Mouse (Mus musculus): Measurements from ENCODE around the gene Scg2. TPM values are rescaled to one million over a fixed set of nuclear protein-coding genes. Genes with fewer than 3 reads are reported as not detected.

Gene Scg2
- 0.18 and 0.23 TPM in 2 replicates for polyA plus RNA-seq (2014; fragmentation: Nextera tagmentation; extraction: Ambion mirVana)

- ATAC-seq (ENCODE audit: insufficient number of reproducible peaks, insufficient read depth, low FRiP score, low read depth): no peak
- Histone ChIP-seq H3K4me3 (ENCODE audit: control insufficient read depth in 1 of 2, insufficient read depth in 1 of 2, low read depth in 1 of 2, low read length in 2 of 2) (no peak within 1 kb of the TSS), H3K9me3 (ENCODE audit: control insufficient read depth, low read length) (no peaks in the 10 kb centered on the region), H3K27me3 (ENCODE audit: control insufficient read depth, insufficient read depth, low read length) (no peaks in the 10 kb centered on the region), H3K36me3 (ENCODE audit: control insufficient read depth, insufficient read depth, low read length) (no peaks in the 10 kb centered on the region), H3K4me1 (ENCODE audit: control insufficient read depth in 2 of 2, insufficient read depth in 2 of 2, low read length in 2 of 2) (0 out of 4 replicates have a peak, but pooled peaks cover 0 to 3% of the 10 kb centered on the region in 2 experiments), H3K27ac (replicated peaks in 1 of 2; ENCODE audit: control insufficient read depth in 1 of 2, insufficient read depth in 1 of 2, low read depth in 2 of 2, low read length in 2 of 2) (no peak within 1 kb of the TSS), H3K4me2 (ENCODE audit: low read length) (peak within 1 kb of the TSS; percentile 48), H3K9ac (ENCODE audit: low read length) (no peak within 1 kb of the TSS)
- WGBS: 13% methylated on average over 22 of the region's 22 CpGs
Observed at GRCm38 (mm10) chr1:79439609-79440308, at the start of gene Scg2. Scg2 (minus strand) TSS chr1:79440120.

- ATAC-seq (ENCODE audit: insufficient number of reproducible peaks, insufficient read depth, low FRiP score, low read depth): no peak
- Histone ChIP-seq H3K9me3 (ENCODE audit: control insufficient read depth, low read length) (no peaks in the 10 kb centered on the region), H3K36me3 (ENCODE audit: control insufficient read depth, insufficient read depth, low read length) (no peaks in the 10 kb centered on the region), H3K4me3 (ENCODE audit: control insufficient read depth in 1 of 2, insufficient read depth in 1 of 2, low read depth in 1 of 2, low read length in 2 of 2) (no peak overlapping the region), H3K27ac (replicated peaks in 1 of 2; ENCODE audit: control insufficient read depth in 1 of 2, insufficient read depth in 1 of 2, low read depth in 2 of 2, low read length in 2 of 2) (no peak overlapping the region), H3K4me2 (ENCODE audit: low read length) (no peak overlapping the region), H3K27me3 (ENCODE audit: control insufficient read depth, insufficient read depth, low read length) (no peaks in the 10 kb centered on the region), H3K4me1 (ENCODE audit: control insufficient read depth in 2 of 2, insufficient read depth in 2 of 2, low read length in 2 of 2) (no peaks in the 10 kb centered on the region), H3K9ac (ENCODE audit: low read length) (no peak overlapping the region)
- 84% methylated on average over 6 of the region's 6 CpGs for WGBS
Observed at GRCm38 (mm10) chr1:79485546-79485945, 45.6 kb upstream of the Scg2 start.

DNA sequence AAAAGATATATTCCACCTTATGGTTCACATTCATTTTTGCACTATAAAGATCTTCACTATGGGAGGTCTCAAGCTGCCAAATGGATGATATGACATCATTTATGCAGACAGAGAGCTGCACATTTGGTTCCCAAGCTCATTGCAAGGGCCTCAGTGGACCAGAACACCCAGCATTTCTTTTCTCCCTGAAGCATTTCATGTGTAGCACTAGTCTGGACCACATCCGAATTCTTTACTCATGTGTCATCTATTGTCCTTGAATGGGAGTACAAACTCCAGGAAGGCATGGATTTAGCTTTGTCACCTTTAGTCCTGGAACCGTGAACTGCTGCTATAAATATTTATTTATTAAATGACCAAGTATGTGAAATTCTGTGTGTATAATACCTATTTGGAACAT lies 30.9 kb upstream of the Scg2 start:
- Histone ChIP-seq H3K4me3 (ENCODE audit: control insufficient read depth in 1 of 2, insufficient read depth in 1 of 2, low read depth in 1 of 2, low read length in 2 of 2) (no peak overlapping the region), H3K4me1 (ENCODE audit: control insufficient read depth in 2 of 2, insufficient read depth in 2 of 2, low read length in 2 of 2) (no peaks in the 10 kb centered on the region), H3K36me3 (ENCODE audit: control insufficient read depth, insufficient read depth, low read length) (no peaks in the 10 kb centered on the region), H3K9me3 (ENCODE audit: control insufficient read depth, low read length) (peaks cover 3% of the 10 kb centered on the region; the same call in 1 of the 2 replicates), H3K4me2 (ENCODE audit: low read length) (no peak overlapping the region), H3K9ac (ENCODE audit: low read length) (no peak overlapping the region), H3K27me3 (ENCODE audit: control insufficient read depth, insufficient read depth, low read length) (no peaks in the 10 kb centered on the region), H3K27ac (replicated peaks in 1 of 2; ENCODE audit: control insufficient read depth in 1 of 2, insufficient read depth in 1 of 2, low read depth in 2 of 2, low read length in 2 of 2) (no peak overlapping the region)
- WGBS: 79% methylated on average over 2 of the region's 2 CpGs
- ATAC-seq (ENCODE audit: insufficient number of reproducible peaks, insufficient read depth, low FRiP score, low read depth): no peak

GRCm38 (mm10) chr1:79469871-79470270 lies 30.0 kb upstream of the Scg2 start:
- Histone ChIP-seq H3K9me3 (ENCODE audit: control insufficient read depth, low read length) (no peaks in the 10 kb centered on the region), H3K27ac (replicated peaks in 1 of 2; ENCODE audit: control insufficient read depth in 1 of 2, insufficient read depth in 1 of 2, low read depth in 2 of 2, low read length in 2 of 2) (no peak overlapping the region), H3K4me2 (ENCODE audit: low read length) (no peak overlapping the region), H3K27me3 (ENCODE audit: control insufficient read depth, insufficient read depth, low read length) (no peaks in the 10 kb centered on the region), H3K4me1 (ENCODE audit: control insufficient read depth in 2 of 2, insufficient read depth in 2 of 2, low read length in 2 of 2) (no peaks in the 10 kb centered on the region), H3K4me3 (ENCODE audit: control insufficient read depth in 1 of 2, insufficient read depth in 1 of 2, low read depth in 1 of 2, low read length in 2 of 2) (no peak overlapping the region), H3K36me3 (ENCODE audit: control insufficient read depth, insufficient read depth, low read length) (no peaks in the 10 kb centered on the region), H3K9ac (ENCODE audit: low read length) (no peak overlapping the region)
- WGBS: 65% methylated on average over 5 of the region's 5 CpGs
- no peak for ATAC-seq (ENCODE audit: insufficient number of reproducible peaks, insufficient read depth, low FRiP score, low read depth)

DNA sequence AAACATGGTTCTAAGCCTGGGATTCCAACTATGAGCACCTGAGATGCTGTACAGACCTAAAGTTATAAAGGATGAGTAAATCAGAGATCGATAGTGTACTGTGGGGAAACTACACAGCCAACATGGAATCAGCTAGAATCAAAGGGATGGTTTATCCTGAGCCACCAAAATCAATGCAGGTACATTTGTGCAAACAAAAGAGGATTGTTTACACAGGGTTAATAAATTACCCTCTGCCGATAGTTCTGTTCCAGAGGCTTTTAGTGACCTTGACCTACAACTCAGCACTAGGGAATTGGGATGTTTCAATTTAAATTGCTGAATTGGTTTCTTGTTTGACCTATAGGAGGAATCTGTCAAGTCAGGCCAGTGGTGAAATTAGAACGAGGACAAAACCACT lies 26.7 kb upstream of the Scg2 start:
- no peak for ATAC-seq (ENCODE audit: insufficient number of reproducible peaks, insufficient read depth, low FRiP score, low read depth)
- H3K4me3 ChIP-seq (ENCODE audit: control insufficient read depth in 1 of 2, insufficient read depth in 1 of 2, low read depth in 1 of 2, low read length in 2 of 2): no peak overlapping the region
- no peaks in the 10 kb centered on the region for H3K9me3 ChIP-seq (ENCODE audit: control insufficient read depth, low read length)
- H3K27ac ChIP-seq (replicated peaks in 1 of 2; ENCODE audit: control insufficient read depth in 1 of 2, insufficient read depth in 1 of 2, low read depth in 2 of 2, low read length in 2 of 2): no peak overlapping the region
- no peaks in the 10 kb centered on the region for H3K36me3 ChIP-seq (ENCODE audit: control insufficient read depth, insufficient read depth, low read length)
- no peaks in the 10 kb centered on the region for H3K4me1 ChIP-seq (ENCODE audit: control insufficient read depth in 2 of 2, insufficient read depth in 2 of 2, low read length in 2 of 2)
- no peak overlapping the region for H3K4me2 ChIP-seq (ENCODE audit: low read length)
- 79% methylated on average over 3 of the region's 3 CpGs for WGBS
- H3K9ac ChIP-seq (ENCODE audit: low read length): no peak overlapping the region
- H3K27me3 ChIP-seq (ENCODE audit: control insufficient read depth, insufficient read depth, low read length): no peaks in the 10 kb centered on the region

- no peak overlapping the region for H3K4me2 ChIP-seq (ENCODE audit: low read length)
- no peak for ATAC-seq (ENCODE audit: insufficient number of reproducible peaks, insufficient read depth, low FRiP score, low read depth)
- 17% methylated on average over 5 of the region's 5 CpGs for WGBS
- H3K9me3 ChIP-seq (ENCODE audit: control insufficient read depth, low read length): no peaks in the 10 kb centered on the region
- no peaks in the 10 kb centered on the region for H3K27me3 ChIP-seq (ENCODE audit: control insufficient read depth, insufficient read depth, low read length)
- H3K36me3 ChIP-seq (ENCODE audit: control insufficient read depth, insufficient read depth, low read length): no peaks in the 10 kb centered on the region
- H3K27ac ChIP-seq (replicated peaks in 1 of 2; ENCODE audit: control insufficient read depth in 1 of 2, insufficient read depth in 1 of 2, low read depth in 2 of 2, low read length in 2 of 2): no peak overlapping the region
- H3K4me1 ChIP-seq (ENCODE audit: control insufficient read depth in 2 of 2, insufficient read depth in 2 of 2, low read length in 2 of 2): no peaks in the 10 kb centered on the region
- no peak overlapping the region for H3K9ac ChIP-seq (ENCODE audit: low read length)
- no peak overlapping the region for H3K4me3 ChIP-seq (ENCODE audit: control insufficient read depth in 1 of 2, insufficient read depth in 1 of 2, low read depth in 1 of 2, low read length in 2 of 2)
Observed at GRCm38 (mm10) chr1:79458558-79458957, 18.6 kb upstream of the Scg2 start.

GRCm38 (mm10) chr1:79454164-79454563 lies 14.2 kb upstream of the Scg2 start:
- WGBS: 14% methylated on average over 4 of the region's 4 CpGs
- no peaks in the 10 kb centered on the region for H3K9me3 ChIP-seq (ENCODE audit: control insufficient read depth, low read length)
- no peak for ATAC-seq (ENCODE audit: insufficient number of reproducible peaks, insufficient read depth, low FRiP score, low read depth)
- H3K36me3 ChIP-seq (ENCODE audit: control insufficient read depth, insufficient read depth, low read length): no peaks in the 10 kb centered on the region
- H3K27me3 ChIP-seq (ENCODE audit: control insufficient read depth, insufficient read depth, low read length): no peaks in the 10 kb centered on the region
- H3K4me1 ChIP-seq (ENCODE audit: control insufficient read depth in 2 of 2, insufficient read depth in 2 of 2, low read length in 2 of 2): peaks cover 4 to 7% of the 10 kb centered on the region in 2 experiments; a peak in 3 of 4 replicates
- no peak overlapping the region for H3K4me2 ChIP-seq (ENCODE audit: low read length)
- no peak overlapping the region for H3K4me3 ChIP-seq (ENCODE audit: control insufficient read depth in 1 of 2, insufficient read depth in 1 of 2, low read depth in 1 of 2, low read length in 2 of 2)
- H3K27ac ChIP-seq (replicated peaks in 1 of 2; ENCODE audit: control insufficient read depth in 1 of 2, insufficient read depth in 1 of 2, low read depth in 2 of 2, low read length in 2 of 2): no peak overlapping the region
- no peak overlapping the region for H3K9ac ChIP-seq (ENCODE audit: low read length)

DNA sequence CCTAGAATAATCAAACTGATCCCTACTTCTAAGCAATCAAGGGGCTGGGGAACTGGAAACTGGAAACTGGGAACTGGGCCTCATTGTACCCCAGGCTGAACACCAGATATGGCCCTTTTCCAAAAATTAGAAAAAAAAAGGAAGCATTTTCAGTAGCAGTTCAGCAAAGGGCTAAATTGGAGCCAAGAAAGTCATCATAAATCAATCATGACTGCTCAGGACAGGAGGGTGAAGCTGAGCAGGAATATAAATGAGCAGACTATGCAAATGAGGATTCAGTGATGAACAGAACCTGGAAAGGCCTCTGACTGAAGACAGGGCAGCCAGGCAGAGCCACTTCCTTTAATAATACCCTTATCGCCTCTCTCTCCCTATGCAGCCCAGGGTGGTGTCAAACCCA lies 12.4 kb upstream of the Scg2 start:
- H3K4me2 ChIP-seq (ENCODE audit: low read length): no peak overlapping the region
- H3K4me3 ChIP-seq (ENCODE audit: control insufficient read depth in 1 of 2, insufficient read depth in 1 of 2, low read depth in 1 of 2, low read length in 2 of 2): no peak overlapping the region
- WGBS: 81% methylated on average over 1 of the region's 1 CpGs
- peaks cover 4 to 7% of the 10 kb centered on the region in 2 experiments; a peak in 3 of 4 replicates for H3K4me1 ChIP-seq (ENCODE audit: control insufficient read depth in 2 of 2, insufficient read depth in 2 of 2, low read length in 2 of 2)
- no peaks in the 10 kb centered on the region for H3K36me3 ChIP-seq (ENCODE audit: control insufficient read depth, insufficient read depth, low read length)
- H3K27me3 ChIP-seq (ENCODE audit: control insufficient read depth, insufficient read depth, low read length): no peaks in the 10 kb centered on the region
- no peak for ATAC-seq (ENCODE audit: insufficient number of reproducible peaks, insufficient read depth, low FRiP score, low read depth)
- no peak overlapping the region for H3K9ac ChIP-seq (ENCODE audit: low read length)
- H3K9me3 ChIP-seq (ENCODE audit: control insufficient read depth, low read length): no peaks in the 10 kb centered on the region
- H3K27ac ChIP-seq (replicated peaks in 1 of 2; ENCODE audit: control insufficient read depth in 1 of 2, insufficient read depth in 1 of 2, low read depth in 2 of 2, low read length in 2 of 2): no peak overlapping the region
